Mouse (Mus musculus) brain, embryonic 18.5 days (tissue): Measurements from ENCODE around the gene Cit.

Experiments
- DNase-seq: peaks from one replicate; pipeline ENCODE4 v3.0.0-alpha.2; 2012; ENCODE audit warnings: low read depth, low spot score

Gene Cit

GRCm38 (mm10) chr5:115850250-115851028 is 5.4 kb downstream of the Cit start:
- no peak for DNase-seq

GRCm38 (mm10) chr5:115851029-115851365 is 5.9 kb downstream of the Cit start:
- DNase-seq: no peak

- no peak for DNase-seq
These were observed 7.4 kb downstream of the Cit start for GRCm38 (mm10) chr5:115852431-115852830.

- DNase-seq: no peak
These were observed 8.6 kb downstream of the Cit start for GRCm38 (mm10) chr5:115853691-115854090.

GRCm38 (mm10) chr5:115854370-115854769 is 9.3 kb downstream of the Cit start:
- no peak for DNase-seq

- DNase-seq: no peak
These were observed 13.6 kb downstream of the Cit start for GRCm38 (mm10) chr5:115858652-115859051.

GRCm38 (mm10) chr5:115859461-115859860 is 14.4 kb downstream of the Cit start:
- DNase-seq: no peak

- no peak for DNase-seq
These were observed 16.9 kb downstream of the Cit start for GRCm38 (mm10) chr5:115861991-115862390.

- no peak for DNase-seq
These were observed 17.4 kb downstream of the Cit start for GRCm38 (mm10) chr5:115862439-115862838.

- DNase-seq: no peak
These were observed 21.2 kb downstream of the Cit start for GRCm38 (mm10) chr5:115866296-115866695.

- no peak for DNase-seq
These were observed 23.5 kb downstream of the Cit start for GRCm38 (mm10) chr5:115868540-115868939.

- DNase-seq: no peak
These were observed 24.1 kb downstream of the Cit start for GRCm38 (mm10) chr5:115869198-115869597.

- no peak for DNase-seq
These were observed 26.1 kb downstream of the Cit start for GRCm38 (mm10) chr5:115871153-115871552.

GRCm38 (mm10) chr5:115872106-115872505 is 27.0 kb downstream of the Cit start:
- no peak for DNase-seq

GRCm38 (mm10) chr5:115872956-115873355 is 27.9 kb downstream of the Cit start:
- no peak for DNase-seq

- DNase-seq: no peak
These were observed 32.3 kb downstream of the Cit start for GRCm38 (mm10) chr5:115877425-115877824.

GRCm38 (mm10) chr5:115882165-115882564 is 37.1 kb downstream of the Cit start:
- DNase-seq: no peak

- DNase-seq: no peak
These were observed 39.4 kb downstream of the Cit start for GRCm38 (mm10) chr5:115884429-115884828.

GRCm38 (mm10) chr5:115893772-115894171 is 48.7 kb downstream of the Cit start:
- no peak for DNase-seq

GRCm38 (mm10) chr5:115897036-115897435 is 52.0 kb downstream of the Cit start:
- DNase-seq: no peak

- no peak for DNase-seq
These were observed 62.2 kb downstream of the Cit start for GRCm38 (mm10) chr5:115907037-115908009.

GRCm38 (mm10) chr5:115908251-115908650 is 63.2 kb downstream of the Cit start:
- peak; percentile 28 for DNase-seq

- DNase-seq: no peak
These were observed 63.6 kb downstream of the Cit start for GRCm38 (mm10) chr5:115908699-115909098.
